Mouse (Mus musculus) heart, postnatal 0 days (tissue): Measurements from ENCODE around the gene 4933412E24Rik.

ENCODE experiments used
- CTCF ChIP-seq: IDR thresholded peaks from 2 replicates; pipeline ENCODE4 v1.5.1; 2016; ENCODE audit warnings: antibody characterized with exemption, control low read depth, low read depth
- EP300 ChIP-seq: IDR thresholded peaks from 2 replicates; pipeline ENCODE4 v1.6.1; 2016; ENCODE audit warnings: antibody characterized with exemption, low read depth

GRCm38 (mm10) chr15:59974584-59974983, 41.8 kb downstream of the 4933412E24Rik start:
- TF ChIP-seq CTCF (no peak), EP300 (no peak)
